Mouse (Mus musculus) heart, embryonic 12.5 days (tissue): Measurements from ENCODE around the gene Lama5. TPM values are rescaled to one million over a fixed set of nuclear protein-coding genes. Genes with fewer than 3 reads are reported as not detected.

Experiments used
- ATAC-seq: fragments of 200-750 bp; cut with Nextera tagmentation; 2 replicates; pipeline ENCODE4 v1.8.0; 2017; ENCODE audit warnings: moderate TSS enrichment, moderate library complexity; ENCODE audit not compliant: insufficient number of reproducible peaks, low FRiP score
- H3K27ac ChIP-seq: fragments of 300-500 bp; sonication (generic); 2 replicates; pipeline ENCODE4 v1.5.1; 2016; ENCODE audit warnings: mild to moderate bottlenecking, moderate library complexity; ENCODE audit not compliant: poor library complexity, severe bottlenecking
- H3K27me3 ChIP-seq: fragments of 300-500 bp; sonication (generic); replicated peaks from 2 replicates; pipeline ENCODE4 v1.6.1; 2016; ENCODE audit warnings: mild to moderate bottlenecking, moderate library complexity
- H3K36me3 ChIP-seq: fragments of 300-500 bp; sonication (generic); 2 replicates; pipeline ENCODE4 v1.6.1; 2016; ENCODE audit warnings: mild to moderate bottlenecking, moderate library complexity
- H3K4me1 ChIP-seq: fragments of 300-500 bp; sonication (generic); replicated peaks from 2 replicates; pipeline ENCODE4 v1.6.1; 2016; ENCODE audit warnings: mild to moderate bottlenecking
- H3K4me2 ChIP-seq: fragments of 300-500 bp; sonication (generic); 2 replicates; pipeline ENCODE4 v1.6.1; 2016; ENCODE audit warnings: mild to moderate bottlenecking, moderate library complexity
- H3K4me3 ChIP-seq: fragments of 300-500 bp; sonication (generic); 2 replicates; pipeline ENCODE4 v1.5.1; 2016; ENCODE audit warnings: mild to moderate bottlenecking
- H3K9ac ChIP-seq: fragments of 300-500 bp; sonication (generic); 2 replicates; pipeline ENCODE4 v1.6.1; 2016; ENCODE audit warnings: mild to moderate bottlenecking, moderate library complexity
- H3K9me3 ChIP-seq: fragments of 300-500 bp; sonication (generic); replicated peaks from 2 replicates; pipeline ENCODE4 v1.6.1; 2016; ENCODE audit warnings: mild to moderate bottlenecking, moderate library complexity
- WGBS: fragments of 180-500 bp; shearing (Covaris S2); methylation state at CpG from one replicate; pipeline ENCODE4 v1.1.7; 2016; 5-methylcytosine and 5-hydroxymethylcytosine counted together
- polyA plus RNA-seq: library from polyadenylated mRNA; unstranded; fragments of >200 nt; fragmentation: Nextera tagmentation; extraction: Ambion mirVana; gene quantifications from 2 replicates; pipeline ENCODE4 v1.2.1, GENCODE M21; 2016

Gene Lama5
- polyA plus RNA-seq, 1 experiment from 2014 or later = 31.7 TPM

DNA sequence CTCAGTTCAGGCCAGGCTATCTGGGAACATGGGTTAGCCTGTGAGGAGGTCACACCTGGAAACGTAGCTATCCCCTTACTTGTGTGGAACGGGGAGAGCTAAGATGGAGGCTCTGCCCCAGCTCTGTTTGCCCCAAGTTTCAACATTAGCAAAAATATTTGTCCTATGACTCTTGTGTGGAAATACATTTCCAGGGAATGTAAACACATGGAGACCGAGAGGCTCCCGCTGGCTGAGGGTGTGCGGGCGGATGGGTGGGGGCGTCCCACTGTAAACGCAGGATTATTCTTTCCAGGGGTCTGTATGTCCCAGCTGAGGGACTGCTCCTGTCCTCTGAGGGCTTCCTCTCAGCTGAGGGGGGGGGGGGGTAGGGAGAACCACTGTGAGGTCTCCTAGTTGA, 8.7 kb upstream of the Lama5 start:
- Histone ChIP-seq H3K9ac (no peak overlapping the region), H3K9me3 (no peaks in the 10 kb centered on the region; the same call in 1 of the 2 replicates), H3K27ac (peak overlapping the region; percentile 80), H3K4me3 (no peak overlapping the region), H3K27me3 (no peaks in the 10 kb centered on the region), H3K4me2 (no peak overlapping the region), H3K4me1 (peaks cover 47% of the 10 kb centered on the region), H3K36me3 (no peaks in the 10 kb centered on the region)
- no peak for ATAC-seq
- WGBS = 87% methylated on average over 8 of the region's 8 CpGs

- Histone ChIP-seq H3K9me3 (no peaks in the 10 kb centered on the region; the same call in 1 of the 2 replicates), H3K9ac (no peak overlapping the region), H3K4me1 (peaks cover 55% of the 10 kb centered on the region), H3K27me3 (no peaks in the 10 kb centered on the region), H3K4me2 (no peak overlapping the region), H3K36me3 (no peaks in the 10 kb centered on the region), H3K27ac (peak overlapping the region; percentile 37; the same call in 1 of the 2 replicates), H3K4me3 (no peak overlapping the region)
- WGBS = 56% methylated on average over 7 of the region's 7 CpGs
- no peak for ATAC-seq
Observed at GRCm38 (mm10) chr2:180233101-180233904, 7.6 kb upstream of the Lama5 start.

GRCm38 (mm10) chr2:180230482-180230881, 4.8 kb upstream of the Lama5 start:
- Histone ChIP-seq H3K4me1 (peaks cover 80% of the 10 kb centered on the region), H3K4me2 (no peak overlapping the region), H3K36me3 (no peaks in the 10 kb centered on the region), H3K27ac (peak overlapping the region; percentile 33; the same call in 1 of the 2 replicates), H3K9ac (peak overlapping the region; percentile 39; the same call in 1 of the 2 replicates), H3K4me3 (no peak overlapping the region), H3K9me3 (no peaks in the 10 kb centered on the region), H3K27me3 (0 out of 2 replicates have a peak, but pooled peaks cover 5% of the 10 kb centered on the region)
- no peak for ATAC-seq
- 44% methylated on average over 4 of the region's 4 CpGs for WGBS

DNA sequence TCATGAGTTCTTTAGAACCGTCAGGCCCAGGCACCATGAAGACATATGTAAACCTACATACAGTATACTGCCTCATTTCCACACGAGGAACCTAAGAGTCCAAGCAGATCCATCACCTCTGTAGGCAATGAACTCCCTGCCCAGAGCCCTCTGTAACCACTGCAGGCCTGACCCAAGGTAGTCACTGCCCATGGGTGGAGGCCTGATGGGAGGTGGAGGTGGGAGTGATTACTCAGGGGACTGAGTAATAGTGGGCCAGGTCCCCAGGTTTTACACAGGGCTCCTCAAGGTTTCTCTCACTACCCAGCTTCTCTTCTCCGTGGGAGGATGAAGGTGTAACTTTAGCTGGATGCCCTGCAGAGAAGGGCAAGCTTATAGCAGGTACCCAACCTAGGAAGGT, 3.5 kb upstream of the Lama5 start:
- no peak overlapping the region for H3K4me3 ChIP-seq
- H3K4me1 ChIP-seq = peaks cover 81% of the 10 kb centered on the region
- WGBS = 76% methylated on average over 3 of the region's 3 CpGs
- no peak overlapping the region for H3K27ac ChIP-seq
- no peak overlapping the region for H3K9ac ChIP-seq
- no peak overlapping the region for H3K4me2 ChIP-seq
- no peaks in the 10 kb centered on the region for H3K9me3 ChIP-seq
- ATAC-seq = no peak
- H3K27me3 ChIP-seq = 0 out of 2 replicates have a peak, but pooled peaks cover 5% of the 10 kb centered on the region
- no peaks in the 10 kb centered on the region for H3K36me3 ChIP-seq

DNA sequence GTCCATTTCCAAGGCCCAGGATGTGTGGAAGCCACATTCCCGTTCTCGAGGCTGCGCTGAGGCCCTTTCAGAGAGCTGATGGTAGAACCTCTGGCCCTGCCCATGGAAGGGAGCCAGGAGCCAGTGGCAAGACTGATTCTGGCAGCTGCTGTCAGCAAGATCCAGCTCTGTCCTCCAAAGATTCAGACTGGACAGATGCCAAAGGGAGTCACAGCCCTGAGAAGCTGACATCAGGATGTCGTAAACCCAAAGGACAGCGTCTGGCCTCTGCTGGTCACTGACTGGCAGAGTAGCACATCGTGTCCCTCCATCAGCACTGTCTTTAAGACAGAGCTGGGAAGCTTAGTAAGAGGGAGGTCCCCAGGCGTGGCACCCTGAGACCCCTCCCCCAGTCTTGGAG, 2.9 kb upstream of the Lama5 start:
- 0 out of 2 replicates have a peak, but pooled peaks cover 5% of the 10 kb centered on the region for H3K27me3 ChIP-seq
- H3K27ac ChIP-seq = 0 out of 2 replicates have a peak overlapping the region, but pooled peaks have one; percentile 15
- H3K4me3 ChIP-seq = no peak overlapping the region
- no peak for ATAC-seq
- H3K4me2 ChIP-seq = no peak overlapping the region
- H3K4me1 ChIP-seq = peaks cover 77% of the 10 kb centered on the region
- H3K9ac ChIP-seq = 0 out of 2 replicates have a peak overlapping the region, but pooled peaks have one; percentile 27
- WGBS = 36% methylated on average over 7 of the region's 7 CpGs
- H3K36me3 ChIP-seq = no peaks in the 10 kb centered on the region
- no peaks in the 10 kb centered on the region for H3K9me3 ChIP-seq

GRCm38 (mm10) chr2:180228060-180228458, 2.4 kb upstream of the Lama5 start:
- H3K36me3 ChIP-seq = no peaks in the 10 kb centered on the region
- H3K4me2 ChIP-seq = peak overlapping the region; percentile 54
- H3K27me3 ChIP-seq = 0 out of 2 replicates have a peak, but pooled peaks cover 5% of the 10 kb centered on the region
- no peak overlapping the region for H3K4me3 ChIP-seq
- ATAC-seq = no peak
- WGBS = 42% methylated on average over 6 of the region's 6 CpGs
- peaks cover 72% of the 10 kb centered on the region for H3K4me1 ChIP-seq
- H3K9me3 ChIP-seq = no peaks in the 10 kb centered on the region
- H3K9ac ChIP-seq = 0 out of 2 replicates have a peak overlapping the region, but pooled peaks have one; percentile 27
- H3K27ac ChIP-seq = peak overlapping the region; percentile 15; the same call in 1 of the 2 replicates

DNA sequence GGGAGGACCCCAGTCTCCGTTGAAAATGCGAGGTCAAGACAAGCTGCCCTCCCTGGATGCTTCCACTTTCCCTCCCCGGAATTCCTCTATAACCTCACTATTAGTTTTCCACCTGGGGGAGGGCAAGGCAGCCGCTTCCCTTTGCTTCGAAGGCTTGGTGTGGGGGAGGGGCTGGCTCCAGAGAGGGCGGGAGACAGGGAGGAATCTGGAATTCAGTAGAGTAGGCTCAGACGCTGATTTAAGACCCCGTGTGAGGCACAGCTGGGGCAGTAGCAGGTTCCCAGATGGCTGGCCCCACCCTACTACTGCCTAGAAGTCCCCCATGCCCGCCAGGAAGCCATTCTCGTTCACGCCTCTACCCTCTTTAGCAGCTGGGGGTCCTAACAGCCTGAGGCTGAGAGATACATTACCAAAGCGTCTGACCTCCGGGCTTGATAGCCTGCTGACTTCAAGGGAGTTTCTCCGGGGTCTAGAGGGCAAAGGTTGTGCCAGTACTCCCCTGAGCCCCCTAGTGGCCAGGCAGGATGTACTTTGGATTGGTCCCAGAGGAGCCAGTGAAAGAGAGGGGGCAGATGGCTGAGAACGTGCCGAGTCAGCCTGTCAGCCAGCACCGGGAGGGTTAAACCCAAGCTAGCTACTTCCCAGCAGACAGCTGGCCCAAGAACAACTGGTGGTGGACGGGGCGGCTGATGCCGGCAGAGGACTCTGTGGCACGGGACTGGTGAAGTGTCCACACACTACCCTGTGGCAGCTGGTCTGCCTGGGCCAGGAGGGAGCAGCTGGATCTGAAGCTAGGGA, 1.8 kb upstream of the Lama5 start:
- WGBS = 2% methylated on average over 21 of the region's 21 CpGs
- H3K27me3 ChIP-seq = 0 out of 2 replicates have a peak, but pooled peaks cover 5% of the 10 kb centered on the region
- H3K4me1 ChIP-seq = peaks cover 71% of the 10 kb centered on the region
- no peak overlapping the region; the same call in 1 of the 2 replicates for H3K27ac ChIP-seq
- no peaks in the 10 kb centered on the region for H3K36me3 ChIP-seq
- H3K4me3 ChIP-seq = peak overlapping the region; percentile 9; the same call in 1 of the 2 replicates
- H3K9ac ChIP-seq = peak overlapping the region; percentile 27; the same call in 1 of the 2 replicates
- H3K9me3 ChIP-seq = no peaks in the 10 kb centered on the region
- H3K4me2 ChIP-seq = peak overlapping the region; percentile 54
- ATAC-seq = peak; percentile 11; the same call in 1 of the 2 replicates

GRCm38 (mm10) chr2:180225044-180225761, 456 bp downstream of the Lama5 start:
- WGBS = under 1% methylated on average over 55 of the region's 55 CpGs
- Histone ChIP-seq H3K36me3 (no peaks in the 10 kb centered on the region), H3K9me3 (no peaks in the 10 kb centered on the region), H3K4me2 (peak overlapping the region; percentile 98), H3K9ac (peak overlapping the region; percentile 88), H3K4me3 (peak overlapping the region; percentile 75), H3K4me1 (peaks cover 71% of the 10 kb centered on the region), H3K27ac (0 out of 2 replicates have a peak overlapping the region, but pooled peaks have one; percentile 31), H3K27me3 (0 out of 2 replicates have a peak, but pooled peaks cover 5% of the 10 kb centered on the region)
- ATAC-seq = no peak

DNA sequence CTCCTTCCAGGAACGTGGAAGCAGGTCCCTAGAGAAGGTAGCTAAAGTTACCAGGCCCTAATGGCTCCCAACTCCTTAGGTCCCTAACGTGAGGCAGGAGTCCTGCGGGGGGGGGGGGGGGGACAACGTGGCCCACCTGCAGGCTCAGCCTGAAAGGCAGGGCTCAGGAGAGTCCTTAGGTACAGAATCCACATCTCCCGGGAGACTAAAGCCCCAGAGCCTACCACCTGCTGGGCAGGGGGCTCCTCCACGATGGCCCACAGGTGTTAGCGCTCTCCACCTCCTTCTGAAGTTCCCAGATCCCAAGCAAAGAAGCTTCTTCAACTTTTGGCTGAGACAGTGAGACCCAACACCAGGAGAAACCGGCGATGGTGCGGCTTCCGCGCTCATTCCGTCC, 1.0 kb downstream of the Lama5 start:
- Histone ChIP-seq H3K9ac (peak overlapping the region; percentile 88), H3K4me3 (peak overlapping the region; percentile 75), H3K27ac (no peak overlapping the region), H3K4me1 (peaks cover 72% of the 10 kb centered on the region), H3K9me3 (no peaks in the 10 kb centered on the region), H3K27me3 (0 out of 2 replicates have a peak, but pooled peaks cover 5% of the 10 kb centered on the region), H3K36me3 (peaks cover 1% of the 10 kb centered on the region; the same call in 1 of the 2 replicates), H3K4me2 (peak overlapping the region; percentile 98)
- 4% methylated on average over 13 of the region's 13 CpGs for WGBS
- no peak for ATAC-seq

DNA sequence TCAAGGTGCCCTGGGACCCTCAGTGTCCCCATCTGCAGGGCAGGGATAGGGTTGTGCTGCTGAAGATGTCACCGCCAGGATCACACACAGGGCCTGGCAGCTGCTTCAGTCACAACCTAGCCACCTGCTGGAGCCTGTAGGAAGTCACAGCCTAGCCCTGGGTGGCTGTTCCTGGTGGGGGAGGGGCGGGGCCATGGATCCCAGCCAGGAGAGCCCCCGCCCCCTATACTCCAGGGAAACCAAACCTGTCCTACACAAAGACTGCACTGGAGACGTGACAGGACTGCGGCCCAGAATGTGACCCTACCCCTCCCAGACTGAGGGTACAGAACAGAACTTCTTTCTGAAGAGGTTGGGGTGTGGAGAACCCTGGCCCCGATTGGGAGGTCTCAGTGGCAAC, 3.4 kb downstream of the Lama5 start:
- ATAC-seq = 0 out of 2 replicates have a peak, but pooled peaks have one; percentile 8
- H3K9me3 ChIP-seq = no peaks in the 10 kb centered on the region
- H3K4me3 ChIP-seq = no peak overlapping the region
- peaks cover 77% of the 10 kb centered on the region for H3K4me1 ChIP-seq
- H3K9ac ChIP-seq = peak overlapping the region; percentile 3; the same call in 1 of the 2 replicates
- 14% methylated on average over 6 of the region's 6 CpGs for WGBS
- H3K36me3 ChIP-seq = peaks cover 2% of the 10 kb centered on the region; the same call in 1 of the 2 replicates
- H3K27me3 ChIP-seq = 0 out of 2 replicates have a peak, but pooled peaks cover 5% of the 10 kb centered on the region
- H3K27ac ChIP-seq = no peak overlapping the region
- peak overlapping the region; percentile 9 for H3K4me2 ChIP-seq
